Mouse (Mus musculus): Measurements from ENCODE around the gene Rai1. TPM values are rescaled to one million over a fixed set of nuclear protein-coding genes. Genes with fewer than 3 reads are reported as not detected.

Rai1 gene
- polyA plus RNA-seq, 1 experiment from 2014 or later = 37.0 TPM

DNA sequence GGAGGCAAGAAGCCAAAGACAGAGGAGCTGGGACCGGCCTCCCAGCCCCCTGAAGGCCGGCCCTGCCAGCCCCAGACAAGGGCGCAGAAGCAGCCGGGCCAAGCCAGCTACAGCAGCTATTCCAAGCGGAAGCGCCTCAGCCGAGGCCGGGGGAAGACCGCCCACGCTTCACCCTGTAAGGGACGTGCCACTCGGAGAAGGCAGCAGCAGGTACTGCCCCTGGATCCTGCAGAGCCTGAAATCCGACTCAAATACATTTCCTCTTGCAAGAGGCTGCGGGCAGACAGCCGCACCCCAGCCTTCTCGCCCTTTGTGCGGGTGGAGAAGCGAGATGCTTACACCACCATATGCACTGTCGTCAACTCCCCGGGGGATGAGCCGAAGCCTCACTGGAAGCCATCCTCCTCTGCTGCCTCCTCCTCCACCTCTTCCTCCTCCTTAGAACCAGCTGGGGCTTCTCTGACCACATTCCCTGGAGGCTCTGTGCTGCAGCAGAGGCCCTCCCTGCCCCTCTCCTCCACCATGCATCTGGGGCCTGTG is 84.8 kb downstream of the Rai1 start:
- DNase-seq (ENCODE audit: low spot score) = no peak

DNA sequence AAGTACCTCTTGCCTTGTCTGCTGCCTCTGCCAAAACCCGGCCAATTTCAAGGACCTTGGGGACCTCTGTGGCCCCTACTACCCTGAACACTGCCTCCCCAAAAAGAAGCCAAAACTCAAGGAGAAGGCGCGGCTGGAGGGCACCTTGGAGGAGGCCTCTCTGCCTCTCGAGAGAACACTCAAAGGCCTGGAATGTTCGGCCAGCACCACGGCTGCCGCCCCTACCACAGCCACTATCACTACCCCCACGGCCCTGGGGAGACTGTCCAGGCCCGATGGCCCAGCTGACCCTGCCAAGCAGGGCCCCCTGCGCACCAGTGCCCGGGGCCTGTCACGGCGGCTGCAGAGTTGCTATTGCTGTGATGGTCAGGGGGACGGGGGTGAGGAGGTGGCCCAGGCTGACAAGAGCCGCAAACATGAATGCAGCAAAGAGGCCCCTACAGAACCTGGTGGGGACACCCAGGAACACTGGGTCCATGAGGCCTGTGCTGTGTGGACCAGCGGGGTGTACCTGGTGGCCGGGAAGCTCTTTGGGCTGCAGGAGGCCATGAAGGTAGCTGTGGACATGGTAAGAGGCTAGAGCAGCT is 85.3 kb downstream of the Rai1 start:
- DNase-seq (ENCODE audit: low spot score) = no peak

DNA sequence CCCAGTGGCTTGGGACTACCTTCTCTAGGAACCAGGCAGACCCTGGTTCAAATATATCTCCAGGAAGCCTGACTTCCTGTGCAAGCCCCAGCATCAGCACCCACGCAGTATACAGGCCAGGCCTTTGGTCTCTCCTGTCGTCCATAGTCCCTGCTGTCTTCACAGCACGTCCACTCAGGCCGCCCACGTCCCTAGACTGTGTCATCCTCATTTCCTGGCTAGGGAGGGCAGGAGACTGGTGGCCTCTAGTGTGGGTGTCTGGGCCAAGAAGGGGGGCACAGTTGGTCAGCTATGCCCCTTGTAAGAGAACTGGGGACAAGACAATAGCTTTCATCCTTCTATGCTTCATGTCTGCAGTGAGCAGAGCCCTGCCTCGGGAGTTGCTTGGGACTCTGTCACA is 87.7 kb downstream of the Rai1 start:
- no peak for DNase-seq (ENCODE audit: low spot score)

DNA sequence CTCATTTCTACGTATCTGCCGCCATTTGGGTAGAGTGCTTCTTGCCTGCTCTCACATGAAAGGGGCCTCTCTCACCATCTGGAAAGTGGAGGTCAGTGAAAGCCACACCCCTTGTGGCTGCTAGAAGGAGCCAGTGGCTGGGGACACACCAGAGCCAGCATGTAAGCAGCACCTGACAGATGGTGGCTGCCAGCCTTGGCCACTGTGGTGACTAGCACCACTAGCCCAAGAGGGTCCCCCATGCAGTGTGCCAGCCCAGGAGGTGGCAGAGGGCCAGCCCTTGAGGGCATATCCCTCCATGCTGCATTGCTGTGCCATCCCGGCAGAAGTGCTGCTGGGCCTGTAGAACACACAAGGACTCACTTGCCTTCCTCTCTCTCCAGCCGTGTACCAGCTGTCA is 88.7 kb downstream of the Rai1 start:
- DNase-seq (ENCODE audit: low spot score) = no peak

- peak; percentile 54 for DNase-seq (ENCODE audit: low spot score)
Observed at GRCm38 (mm10) chr11:60195108-60195507, 90.3 kb downstream of the Rai1 start.

DNA sequence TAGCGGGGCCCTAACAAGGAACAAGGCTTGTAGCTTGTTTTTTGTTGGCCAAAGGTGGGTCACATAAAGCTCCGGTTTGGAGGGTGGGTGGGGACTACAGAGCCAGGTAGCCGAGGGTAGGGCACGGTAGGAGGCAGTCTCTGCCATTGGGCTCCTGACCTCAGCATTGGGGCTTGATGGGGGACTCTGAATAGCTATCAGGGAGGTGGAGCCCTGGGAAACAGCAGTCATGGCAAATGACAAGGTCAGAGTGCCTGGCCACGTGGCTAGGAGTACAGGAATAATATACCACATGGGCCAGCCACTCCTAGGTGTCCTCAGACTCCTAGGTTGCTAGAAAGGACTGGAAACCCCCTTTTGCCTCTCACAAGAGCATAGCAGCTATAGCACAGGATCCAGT is 91.5 kb downstream of the Rai1 start:
- DNase-seq (ENCODE audit: low spot score) = no peak

DNA sequence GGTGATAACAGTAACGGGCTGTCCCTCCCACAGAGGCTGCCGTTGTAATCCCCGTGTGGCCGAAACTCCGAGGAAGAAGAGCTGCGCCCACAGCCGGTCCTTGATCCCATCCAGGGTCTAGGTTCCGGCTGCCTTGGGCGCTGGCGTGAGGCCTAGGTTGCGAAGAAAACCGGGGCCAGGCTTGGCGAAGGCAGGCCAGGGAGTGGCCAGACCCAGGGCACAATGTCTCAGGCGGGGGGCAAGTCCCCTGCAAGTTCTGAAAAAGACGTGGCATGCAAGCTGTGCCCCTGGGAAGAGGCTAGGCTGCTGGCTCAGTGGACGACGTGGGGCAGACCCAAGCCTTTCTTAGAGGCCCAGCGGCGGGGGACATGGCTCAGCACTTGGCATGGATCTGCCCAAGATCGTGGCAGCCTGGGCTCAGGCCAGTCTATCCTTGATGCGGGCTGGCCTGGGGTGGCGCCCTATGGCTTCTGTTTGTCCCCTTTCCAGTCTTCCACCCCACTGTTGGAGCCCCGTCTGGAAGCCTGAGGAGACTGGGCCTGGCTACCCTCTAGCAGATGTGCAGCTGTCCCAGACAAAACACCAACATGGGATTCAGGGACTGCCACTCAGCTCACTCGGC is 93.3 kb downstream of the Rai1 start:
- no peak for DNase-seq (ENCODE audit: low spot score)

- DNase-seq (ENCODE audit: low spot score) = no peak
Observed at GRCm38 (mm10) chr11:60198651-60199050, 93.8 kb downstream of the Rai1 start.

- DNase-seq (ENCODE audit: low spot score) = peak; percentile 89
Observed at GRCm38 (mm10) chr11:60199702-60200184, 94.9 kb downstream of the Rai1 start.

- no peak for DNase-seq (ENCODE audit: low spot score)
Observed at GRCm38 (mm10) chr11:60200384-60200783, 95.6 kb downstream of the Rai1 start.

GRCm38 (mm10) chr11:60202710-60203638 is 98.2 kb downstream of the Rai1 start:
- no peak for DNase-seq (ENCODE audit: low spot score)

- no peak for DNase-seq (ENCODE audit: low spot score)
Observed at GRCm38 (mm10) chr11:60205026-60205425, 100.2 kb downstream of the Rai1 start.

GRCm38 (mm10) chr11:60206207-60206606 is 101.4 kb downstream of the Rai1 start:
- DNase-seq (ENCODE audit: low spot score) = no peak

GRCm38 (mm10) chr11:60208201-60208600 is 103.4 kb downstream of the Rai1 start:
- DNase-seq (ENCODE audit: low spot score) = no peak

- no peak for DNase-seq (ENCODE audit: low spot score)
Observed at GRCm38 (mm10) chr11:60208712-60209111, 103.9 kb downstream of the Rai1 start.

DNA sequence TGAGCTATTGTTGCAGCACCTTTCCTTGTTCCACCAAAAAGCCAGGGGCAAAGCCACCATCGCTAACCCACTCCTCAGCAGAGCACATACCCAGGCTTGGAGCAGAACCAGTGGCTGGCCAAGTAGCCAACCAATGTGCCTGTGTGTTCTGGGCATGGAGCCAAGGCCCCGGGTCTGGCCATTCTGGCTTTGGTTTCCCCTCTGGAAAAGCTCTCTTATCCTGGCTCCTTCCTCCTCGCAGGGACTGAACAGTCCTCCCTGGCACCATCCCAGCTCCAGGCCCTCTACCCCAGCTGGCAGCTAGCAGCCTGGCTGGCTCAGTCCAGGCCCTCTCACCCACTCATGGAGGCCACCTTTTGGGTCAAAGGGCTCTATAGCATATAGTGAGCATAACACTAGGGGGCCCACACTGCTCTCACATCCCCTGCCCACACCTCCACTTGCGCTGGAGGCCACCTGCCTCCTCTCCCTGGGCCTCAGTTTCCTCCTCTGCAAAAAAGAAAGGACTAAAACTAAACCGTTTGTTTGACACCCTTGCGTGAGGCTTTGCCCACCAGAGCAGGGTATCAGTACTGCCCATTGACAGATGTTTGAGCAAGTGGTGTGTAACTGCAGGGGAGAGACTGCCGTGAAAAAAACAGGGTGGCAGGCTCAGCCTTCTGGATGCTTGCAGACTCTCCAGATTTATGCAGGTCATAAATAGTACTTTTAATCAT is 104.6 kb downstream of the Rai1 start:
- peak; percentile 32 for DNase-seq (ENCODE audit: low spot score)

DNA sequence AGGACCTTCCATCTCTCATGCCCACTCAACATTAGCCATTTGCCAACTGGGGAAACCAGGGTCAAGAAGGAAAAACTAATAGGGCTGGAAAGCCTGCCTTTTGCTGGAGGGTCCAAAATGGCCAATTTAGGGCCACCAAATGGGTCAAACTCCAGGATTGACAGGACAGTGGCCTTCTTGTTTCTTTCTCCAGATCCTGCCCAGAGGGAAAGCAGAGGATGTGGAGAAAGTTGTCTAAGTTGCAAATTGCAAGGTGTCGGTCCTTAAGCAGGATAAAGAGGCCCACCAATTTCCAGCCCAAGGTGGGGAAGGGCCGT is 105.1 kb downstream of the Rai1 start:
- no peak for DNase-seq (ENCODE audit: low spot score)

DNA sequence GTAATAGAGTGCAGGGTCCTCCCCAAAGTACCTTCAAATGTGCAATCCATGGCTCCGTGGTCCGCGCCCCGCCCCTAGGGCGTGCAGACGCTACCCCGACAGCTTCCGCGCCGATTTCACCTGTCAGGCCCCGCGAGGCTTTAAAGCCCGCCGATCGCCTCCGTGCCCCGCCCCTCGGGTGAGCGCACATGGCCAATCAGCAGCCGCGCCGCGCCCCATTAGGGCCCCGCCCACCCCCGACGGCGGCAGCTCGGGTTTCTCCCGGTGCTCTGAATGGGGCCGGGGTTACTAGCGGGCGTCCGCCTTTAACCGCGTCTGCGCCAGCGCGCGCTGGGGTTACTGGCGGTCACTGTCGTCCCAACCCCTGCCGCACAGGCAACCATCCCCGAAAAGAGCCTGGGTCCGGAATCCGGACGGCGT is 105.5 kb downstream of the Rai1 start:
- peak; percentile 97 for DNase-seq (ENCODE audit: low spot score)

DNA sequence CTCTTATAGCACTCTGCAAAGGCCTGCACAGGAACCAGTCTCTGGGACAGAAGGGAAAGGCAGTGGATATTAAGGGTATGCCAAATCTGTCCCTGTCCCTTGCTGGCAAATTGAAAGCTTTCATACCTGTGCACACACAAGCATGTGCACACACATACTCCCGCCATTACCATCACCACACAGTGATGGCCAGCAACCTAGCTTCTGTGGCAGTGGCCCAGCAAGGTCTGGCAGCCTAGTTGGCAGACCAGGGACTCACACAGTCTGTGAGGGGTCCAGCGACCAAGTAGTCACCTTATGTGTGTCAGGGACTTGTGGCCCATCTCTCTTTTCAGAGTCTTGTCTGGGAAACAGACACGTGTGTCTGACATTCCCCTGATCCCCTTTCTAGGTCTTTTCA is 106.3 kb downstream of the Rai1 start:
- no peak for DNase-seq (ENCODE audit: low spot score)

DNA sequence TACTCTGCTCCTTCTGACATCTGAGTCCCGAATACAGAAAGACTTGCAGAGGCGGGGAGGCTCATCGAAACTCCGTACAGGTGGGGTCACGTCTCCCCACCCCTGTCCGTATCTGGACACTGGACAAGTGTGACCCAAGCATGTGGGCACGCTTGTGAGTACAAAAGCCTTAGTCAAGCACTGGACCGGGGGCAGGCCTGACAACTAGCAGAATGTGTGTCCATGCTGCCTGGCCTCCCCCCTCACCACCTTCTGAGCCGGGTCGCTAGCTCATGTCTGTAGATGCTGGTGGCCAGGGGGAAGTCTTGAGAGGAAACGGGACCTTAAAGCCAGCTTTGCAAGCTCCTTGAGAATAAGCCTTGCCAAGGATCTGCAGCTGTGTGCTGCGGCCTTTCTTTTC is 106.9 kb downstream of the Rai1 start:
- DNase-seq (ENCODE audit: low spot score) = no peak

- DNase-seq (ENCODE audit: low spot score) = no peak
Observed at GRCm38 (mm10) chr11:60213266-60213665, 108.5 kb downstream of the Rai1 start.

Data from thymus, postnatal 0 days (tissue).